Mouse (Mus musculus) liver, embryonic 14.5 days (tissue): ENCODE measurements around the gene Noxa1.

Source experiments
- CTCF ChIP-seq: IDR thresholded peaks from 2 replicates; pipeline ENCODE4 v1.5.1; 2016; ENCODE audit warnings: antibody characterized with exemption, low read depth, control low read depth
- EP300 ChIP-seq: IDR thresholded peaks from 2 replicates; pipeline ENCODE4 v1.6.1; 2016; ENCODE audit warnings: antibody characterized with exemption, low read depth

DNA sequence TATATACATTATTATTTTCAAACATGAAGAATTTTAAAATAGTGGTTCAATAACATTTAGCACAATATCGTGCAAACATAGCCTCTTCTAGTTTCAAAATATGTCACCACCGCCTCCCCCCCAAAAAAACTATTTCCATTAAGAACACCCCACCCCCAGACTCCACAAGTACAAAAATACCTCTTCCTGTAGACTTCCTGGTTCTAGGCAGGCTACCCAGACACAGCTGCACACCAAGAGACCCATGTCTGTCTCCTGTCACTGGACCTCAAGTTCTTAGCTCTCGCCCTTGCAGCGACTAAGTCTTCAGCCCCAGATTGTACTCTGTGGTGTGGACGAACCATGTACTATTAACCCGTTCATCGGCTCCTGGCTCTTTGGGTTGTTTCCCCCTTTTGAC lies 26.0 kb upstream of the Noxa1 start:
- TF ChIP-seq CTCF (no peak), EP300 (no peak)
